Mouse (Mus musculus) intestine, embryonic 14.5 days (tissue): ENCODE measurements around the gene Mfap3. TPM values are rescaled to one million over a fixed set of nuclear protein-coding genes. Genes with fewer than 3 reads are reported as not detected.

Source experiments
- ATAC-seq: fragments of 200-750 bp; cut with Nextera tagmentation; replicated peaks from 2 replicates; pipeline ENCODE4 v1.8.0; 2017; ENCODE audit warnings: low read depth, moderate number of reproducible peaks, moderate TSS enrichment, moderate library complexity; ENCODE audit not compliant: low FRiP score, low TSS enrichment
- DNase-seq: peaks from one replicate; pipeline ENCODE4 v3.0.0-alpha.2; 2018; ENCODE audit warnings: low spot score
- H3K27ac ChIP-seq: fragments of 300-500 bp; sonication (generic); 2 replicates; pipeline ENCODE4 v1.5.1; 2014; ENCODE audit warnings: low read depth, mild to moderate bottlenecking, control low read depth
- H3K27me3 ChIP-seq: fragments of 300-500 bp; sonication (generic); replicated peaks from 2 replicates; pipeline ENCODE4 v1.6.1; 2014; ENCODE audit warnings: low read length, control low read depth; ENCODE audit not compliant: control insufficient read depth, insufficient read depth
- H3K36me3 ChIP-seq: fragments of 300-500 bp; sonication (generic); 2 replicates; pipeline ENCODE4 v1.6.1; 2014; ENCODE audit warnings: low read length, control low read depth; ENCODE audit not compliant: control insufficient read depth, insufficient read depth
- H3K4me1 ChIP-seq: fragments of 300-500 bp; sonication (generic); replicated peaks from 2 replicates; pipeline ENCODE4 v1.6.1; 2014; ENCODE audit warnings: low read length, control low read depth, mixed read lengths; ENCODE audit not compliant: control insufficient read depth, insufficient read depth
- H3K4me2 ChIP-seq: fragments of 300-500 bp; sonication (generic); 2 replicates; pipeline ENCODE4 v1.6.1; 2014; ENCODE audit warnings: low read length
- H3K4me3 ChIP-seq: fragments of 300-500 bp; sonication (generic); 2 replicates; pipeline ENCODE4 v1.5.1; 2014; ENCODE audit warnings: low read depth, low read length, control low read depth, mixed read lengths
- H3K9ac ChIP-seq: fragments of 300-500 bp; sonication (generic); 2 replicates; pipeline ENCODE4 v1.6.1; 2014; ENCODE audit warnings: mild to moderate bottlenecking, low read length
- H3K9me3 ChIP-seq: fragments of 300-500 bp; sonication (generic); 2 replicates; pipeline ENCODE4 v1.6.1; 2016; ENCODE audit warnings: low read length, control low read depth; ENCODE audit not compliant: control insufficient read depth
- WGBS: fragments of 180-500 bp; shearing (Covaris S2); extraction: QIAGEN DNeasy Blood & Tissue Kit; methylation state at CpG from one replicate; pipeline ENCODE4 v1.1.7; 2014; 5-methylcytosine and 5-hydroxymethylcytosine counted together
- polyA plus RNA-seq: library from polyadenylated mRNA; unstranded; fragments of >200 nt; fragmentation: Nextera tagmentation; extraction: Ambion mirVana; gene quantifications from 2 replicates; pipeline ENCODE4 v1.2.1, GENCODE M21; 2014

The Mfap3 gene
- polyA plus RNA-seq, 1 experiment from 2014 or later, result 46.2 TPM

DNA sequence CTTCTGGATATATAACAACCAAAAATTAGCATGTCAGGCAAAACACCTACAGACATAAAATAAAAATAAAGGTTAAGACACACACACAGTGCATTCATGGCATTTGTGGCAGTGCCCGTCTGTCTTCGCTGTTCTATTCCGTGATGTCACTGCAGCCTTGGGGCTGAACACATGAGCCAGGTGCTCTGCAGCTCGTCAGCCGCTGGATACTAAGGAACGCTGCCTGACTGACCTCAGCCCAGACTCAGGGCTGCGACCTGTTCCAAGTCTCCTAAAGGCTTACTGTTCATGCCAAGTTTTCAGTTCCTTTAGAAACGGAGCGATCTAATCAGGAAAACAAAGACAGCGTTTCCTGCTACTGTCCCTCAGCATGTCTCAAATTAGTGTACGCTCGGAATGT lies 46.1 kb downstream of the Mfap3 start:
- WGBS, result 63% methylated on average over 12 of the region's 12 CpGs
- H3K9ac ChIP-seq, result no peak overlapping the region
- ATAC-seq (no peak), DNase-seq (no peak)
- H3K27ac ChIP-seq, result no peak overlapping the region
- H3K4me2 ChIP-seq, result no peak overlapping the region
- peaks cover 3% of the 10 kb centered on the region for H3K9me3 ChIP-seq
- no peaks in the 10 kb centered on the region for H3K36me3 ChIP-seq
- H3K4me1 ChIP-seq, result no peaks in the 10 kb centered on the region
- no peak overlapping the region for H3K4me3 ChIP-seq
- H3K27me3 ChIP-seq, result no peaks in the 10 kb centered on the region

GRCm38 (mm10) chr11:57566091-57567035 lies 47.9 kb downstream of the Mfap3 start:
- no peak overlapping the region for H3K9ac ChIP-seq
- no peaks in the 10 kb centered on the region for H3K27me3 ChIP-seq
- H3K36me3 ChIP-seq, result no peaks in the 10 kb centered on the region
- ATAC-seq (no peak), DNase-seq (no peak)
- no peak overlapping the region for H3K27ac ChIP-seq
- no peak overlapping the region for H3K4me2 ChIP-seq
- no peaks in the 10 kb centered on the region for H3K4me1 ChIP-seq
- peaks cover 8% of the 10 kb centered on the region for H3K9me3 ChIP-seq
- no peak overlapping the region for H3K4me3 ChIP-seq
- 44% methylated on average over 18 of the region's 18 CpGs for WGBS

DNA sequence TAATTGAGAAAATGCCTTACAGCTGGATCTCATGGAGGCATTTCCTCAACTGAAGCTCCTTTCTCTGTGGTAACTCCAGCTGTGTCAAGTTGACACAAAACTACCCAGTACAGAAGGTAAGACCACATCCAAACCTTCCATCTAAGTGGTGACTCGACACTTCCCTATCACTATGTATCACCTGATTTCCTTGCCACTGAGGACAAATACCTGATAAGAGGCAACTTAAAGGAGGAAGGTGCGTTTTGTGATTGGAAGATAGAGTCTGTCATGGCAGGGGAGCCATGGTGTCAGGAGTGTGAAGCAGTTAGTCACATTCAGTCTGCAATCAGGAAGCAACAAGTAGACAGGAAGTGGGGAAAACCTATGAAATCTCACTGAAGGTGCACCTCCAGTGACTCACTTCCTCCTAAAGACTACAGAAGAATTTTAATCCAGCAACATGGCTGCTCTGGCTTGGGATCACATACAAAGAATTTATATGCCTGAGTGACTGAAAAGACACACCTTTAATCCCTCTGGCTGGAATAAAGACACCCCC lies 50.6 kb downstream of the Mfap3 start:
- Histone ChIP-seq H3K4me3 (no peak overlapping the region), H3K4me2 (no peak overlapping the region), H3K9ac (no peak overlapping the region), H3K4me1 (no peaks in the 10 kb centered on the region; the same call in 1 of the 2 replicates), H3K36me3 (no peaks in the 10 kb centered on the region), H3K27me3 (0 out of 2 replicates have a peak, but pooled peaks cover 3% of the 10 kb centered on the region), H3K27ac (no peak overlapping the region), H3K9me3 (peaks cover 8% of the 10 kb centered on the region)
- DNase-seq (no peak), ATAC-seq (no peak)
- 90% methylated on average over 2 of the region's 2 CpGs for WGBS

DNA sequence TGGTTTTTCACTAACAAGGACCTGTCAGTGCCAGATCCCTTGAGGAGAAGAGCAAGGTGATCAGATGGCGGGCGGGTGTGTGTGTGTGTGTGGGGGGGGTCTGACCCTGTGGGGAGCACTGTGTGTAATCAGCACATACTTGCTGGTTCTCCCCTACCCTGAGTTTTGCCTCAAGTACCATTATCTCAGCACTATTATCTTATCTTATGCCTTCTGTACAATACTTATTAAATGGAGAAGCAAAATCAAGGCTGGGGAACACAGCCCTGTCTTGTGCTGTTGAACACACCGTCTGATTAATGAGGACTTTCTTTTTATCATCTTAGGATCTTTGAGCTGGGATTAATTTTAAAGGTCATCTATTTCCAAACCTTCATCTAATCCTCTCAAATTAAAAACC lies 52.6 kb downstream of the Mfap3 start:
- Histone ChIP-seq H3K9ac (no peak overlapping the region), H3K36me3 (no peaks in the 10 kb centered on the region), H3K4me3 (no peak overlapping the region), H3K9me3 (peaks cover 8% of the 10 kb centered on the region), H3K27me3 (0 out of 2 replicates have a peak, but pooled peaks cover 3% of the 10 kb centered on the region), H3K4me1 (peaks cover 6% of the 10 kb centered on the region; the same call in 1 of the 2 replicates), H3K27ac (no peak overlapping the region), H3K4me2 (no peak overlapping the region)
- DNase-seq (no peak), ATAC-seq (no peak)
- 91% methylated on average over 3 of the region's 3 CpGs for WGBS

DNA sequence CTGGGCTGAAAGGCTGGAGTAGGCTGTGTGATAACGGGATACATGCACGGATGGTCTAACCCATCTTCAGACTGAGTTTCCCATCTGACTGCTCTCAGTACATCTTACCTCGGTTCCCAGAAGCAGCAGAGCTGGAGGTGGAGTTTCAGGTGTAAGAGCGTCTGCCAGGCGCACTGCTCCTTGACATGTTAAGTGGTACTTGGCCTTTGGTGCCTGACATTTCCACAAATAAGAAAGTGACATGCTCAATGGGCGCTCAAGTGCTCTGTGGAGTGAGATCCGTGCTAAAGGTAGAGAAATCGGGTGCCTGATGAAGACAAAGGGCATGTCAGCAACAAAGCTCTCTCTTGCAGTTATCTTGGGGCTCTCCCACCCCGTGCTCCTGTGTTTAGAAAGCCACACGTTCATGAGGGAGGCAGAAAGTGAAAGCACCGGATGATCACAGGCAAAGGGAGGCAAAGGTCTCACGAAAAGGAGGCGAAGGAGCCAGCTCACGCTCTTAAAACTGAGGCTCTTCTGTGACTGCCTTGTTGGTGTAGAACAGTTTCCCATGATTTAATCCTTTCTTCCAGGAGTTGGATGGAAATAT lies 55.3 kb downstream of the Mfap3 start:
- ATAC-seq, result no peak
- DNase-seq, result no peak
- Histone ChIP-seq H3K4me2 (no peak overlapping the region), H3K4me1 (peaks cover 6% of the 10 kb centered on the region; the same call in 1 of the 2 replicates), H3K9me3 (peaks cover 8% of the 10 kb centered on the region), H3K4me3 (no peak overlapping the region), H3K27me3 (0 out of 2 replicates have a peak, but pooled peaks cover 3% of the 10 kb centered on the region), H3K9ac (no peak overlapping the region), H3K36me3 (no peaks in the 10 kb centered on the region), H3K27ac (no peak overlapping the region)
- 34% methylated on average over 14 of the region's 14 CpGs for WGBS

GRCm38 (mm10) chr11:57576871-57577515 lies 58.5 kb downstream of the Mfap3 start:
- no peak overlapping the region for H3K4me3 ChIP-seq
- WGBS, result 80% methylated on average over 6 of the region's 6 CpGs
- no peak overlapping the region for H3K27ac ChIP-seq
- peaks cover 6% of the 10 kb centered on the region; the same call in 1 of the 2 replicates for H3K4me1 ChIP-seq
- H3K9me3 ChIP-seq, result no peaks in the 10 kb centered on the region
- ATAC-seq, result no peak
- no peak overlapping the region for H3K9ac ChIP-seq
- DNase-seq, result no peak
- no peaks in the 10 kb centered on the region for H3K36me3 ChIP-seq
- H3K4me2 ChIP-seq, result no peak overlapping the region
- H3K27me3 ChIP-seq, result 0 out of 2 replicates have a peak, but pooled peaks cover 3% of the 10 kb centered on the region

DNA sequence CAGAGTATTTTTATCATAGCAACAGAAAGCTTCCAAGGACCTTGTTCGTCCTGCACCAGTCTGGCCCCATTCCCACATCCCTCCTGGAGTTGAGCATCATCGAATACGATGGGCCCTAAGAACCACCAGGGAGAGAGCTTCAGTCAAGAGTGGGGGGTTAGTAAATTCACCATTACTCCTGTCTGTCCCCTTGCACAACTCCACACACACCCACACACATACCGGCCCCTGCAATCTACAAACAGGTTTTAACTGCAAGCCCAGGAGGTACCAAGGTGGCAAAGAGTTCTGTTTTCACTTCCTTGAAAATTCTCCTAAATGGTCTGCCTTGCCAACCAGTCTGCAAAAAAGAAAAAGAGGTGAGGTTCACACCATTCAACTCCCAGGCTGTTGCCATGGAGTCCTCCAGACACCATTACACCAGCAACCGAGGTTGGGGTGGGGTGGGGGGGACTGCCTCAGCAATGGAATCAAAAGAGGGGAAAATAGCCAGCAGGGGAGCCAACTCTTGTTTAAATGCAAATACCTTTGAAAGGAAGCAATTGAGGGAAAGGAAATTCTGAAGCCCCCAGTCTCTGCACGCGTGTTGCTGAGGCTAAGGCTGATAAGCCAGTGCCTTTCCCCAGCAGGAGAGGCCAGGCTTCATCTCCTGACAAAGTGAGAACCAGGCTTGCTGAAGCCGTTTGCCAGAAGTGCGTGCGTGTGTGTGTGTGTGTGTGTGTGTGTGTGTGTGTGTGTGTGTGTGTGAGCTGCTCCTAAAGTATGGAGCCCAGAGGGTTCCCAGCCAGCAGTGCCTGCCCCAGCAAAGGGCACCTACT lies 64.6 kb downstream of the Mfap3 start:
- WGBS, result 25% methylated on average over 10 of the region's 10 CpGs
- Histone ChIP-seq H3K9ac (no peak overlapping the region), H3K4me3 (no peak overlapping the region), H3K27me3 (no peaks in the 10 kb centered on the region), H3K27ac (no peak overlapping the region), H3K9me3 (no peaks in the 10 kb centered on the region), H3K4me2 (no peak overlapping the region), H3K4me1 (no peaks in the 10 kb centered on the region; the same call in 1 of the 2 replicates), H3K36me3 (no peaks in the 10 kb centered on the region)
- ATAC-seq, result no peak
- no peak for DNase-seq
